In genomic region chr7:140137135-140138020, GRCm38 (mm10) we compare ENCODE assay signal across 8 mouse cellular contexts. TPM values are rescaled to one million over a fixed set of nuclear protein-coding genes. Genes with fewer than 3 reads are reported as not detected.
DNase-seq lines count a peak whose midpoint lies in the region; ATAC-seq lines count a peak whose summit lies in the region.

Mtg1 (plus strand) TSS chr7:140137564.

- WGBS in forebrain, embryonic 11.5 days, result 2% methylated on average over 39 of the region's 39 CpGs
- WGBS in heart, embryonic 16.5 days, result 2% methylated on average over 39 of the region's 39 CpGs
- whole genome bisulfite sequencing in liver, embryonic 15.5 days (ENCODE audit: insufficient replicate concordance), result 2% methylated on average over 39 of the region's 39 CpGs
- 2% methylated on average over 39 of the region's 39 CpGs for WGBS in neural tube, embryonic 12.5 days

- peak; percentile 98 for ATAC-seq in forebrain, embryonic 11.5 days (replicated peaks; ENCODE audit: low FRiP score)
- peak; percentile 97 for ATAC-seq in heart, embryonic 16.5 days (replicated peaks; ENCODE audit: extremely low read depth, insufficient read depth, low FRiP score)
- ATAC-seq in liver, embryonic 15.5 days (ENCODE audit: insufficient read depth), result peak; percentile 97
- peak; percentile 96 for ATAC-seq in neural tube, embryonic 12.5 days (ENCODE audit: low FRiP score, low read depth)

- 0 out of 2 replicates have a peak, but pooled peaks cover 2% of the 10 kb centered on the region for H3K4me1 ChIP-seq in forebrain, embryonic 11.5 days (replicated peaks; ENCODE audit: control insufficient read depth, insufficient read depth, low read length)
- H3K4me1 ChIP-seq in heart, embryonic 16.5 days (ENCODE audit: control insufficient read depth, insufficient read depth, low read length), result peaks cover 4% of the 10 kb centered on the region
- H3K4me1 ChIP-seq in liver, embryonic 15.5 days (replicated peaks), result peaks cover 14% of the 10 kb centered on the region
- H3K4me1 ChIP-seq in neural tube, embryonic 12.5 days, result peaks cover 5% of the 10 kb centered on the region; the same call in 1 of the 2 replicates

- H3K4me2 ChIP-seq in forebrain, embryonic 11.5 days (ENCODE audit: low read depth, low read length, severe bottlenecking), result peak within 1 kb of the TSS; percentile 85
- peak within 1 kb of the TSS; percentile 83 for H3K4me2 ChIP-seq in heart, embryonic 16.5 days (ENCODE audit: low read depth, low read length)
- H3K4me2 ChIP-seq in liver, embryonic 15.5 days, result peak within 1 kb of the TSS; percentile 79
- peak within 1 kb of the TSS; percentile 81 for H3K4me2 ChIP-seq in neural tube, embryonic 12.5 days (replicated peaks)

- H3K4me3 ChIP-seq in forebrain, embryonic 11.5 days (ENCODE audit: low read depth, low read length), result peak within 1 kb of the TSS; percentile 72
- H3K4me3 ChIP-seq in heart, embryonic 16.5 days (ENCODE audit: low read length), result peak within 1 kb of the TSS; percentile 81
- peak within 1 kb of the TSS; percentile 76 for H3K4me3 ChIP-seq in liver, embryonic 15.5 days (replicated peaks)
- peak within 1 kb of the TSS; percentile 74 for H3K4me3 ChIP-seq in neural tube, embryonic 12.5 days

- no peaks in the 10 kb centered on the region for H3K9me3 ChIP-seq in forebrain, embryonic 11.5 days (ENCODE audit: control insufficient read depth, low read length)
- H3K9me3 ChIP-seq in heart, embryonic 16.5 days (replicated peaks; ENCODE audit: control insufficient read depth, low read length), result no peaks in the 10 kb centered on the region
- no peaks in the 10 kb centered on the region for H3K9me3 ChIP-seq in liver, embryonic 15.5 days (replicated peaks)
- no peaks in the 10 kb centered on the region for H3K9me3 ChIP-seq in neural tube, embryonic 12.5 days

- peak within 1 kb of the TSS; percentile 46; the same call in 1 of the 2 replicates for H3K27ac ChIP-seq in forebrain, embryonic 11.5 days (ENCODE audit: low read depth, low read length)
- H3K27ac ChIP-seq in heart, embryonic 16.5 days (ENCODE audit: low read length), result peak within 1 kb of the TSS; percentile 83
- H3K27ac ChIP-seq in liver, embryonic 15.5 days (replicated peaks), result peak within 1 kb of the TSS; percentile 67
- H3K27ac ChIP-seq in neural tube, embryonic 12.5 days, result no peak within 1 kb of the TSS

- H3K9ac ChIP-seq in forebrain, embryonic 11.5 days (ENCODE audit: low read length), result peak within 1 kb of the TSS; percentile 96
- H3K9ac ChIP-seq in heart, embryonic 16.5 days (ENCODE audit: low read length), result peak within 1 kb of the TSS; percentile 88
- peak within 1 kb of the TSS; percentile 74 for H3K9ac ChIP-seq in liver, embryonic 15.5 days
- peak within 1 kb of the TSS; percentile 77 for H3K9ac ChIP-seq in neural tube, embryonic 12.5 days

- DNase-seq in CD8-positive naive resting alpha-beta T cell, adult 2 months (ENCODE audit: low read depth in 2 of 2, low spot score in 2 of 2), result peak; percentile 95 to 96
- DNase-seq in c-Kit-positive CD71-negative TER-119-negative erythroid progenitor cells, embryonic 14.5 days (ENCODE audit: low read depth), result peak; percentile 84
- peak; percentile 98 for DNase-seq in forebrain, embryonic 11.5 days (ENCODE audit: low spot score)
- DNase-seq in kidney, postnatal 36 days, result peak; percentile 95 to 97
- peak; percentile 90 for DNase-seq in telencephalon, adult 2 months (ENCODE audit: low read depth, low spot score)

- H3K27me3 ChIP-seq in forebrain, embryonic 11.5 days (ENCODE audit: control insufficient read depth, insufficient read depth, low read length), result no peaks in the 10 kb centered on the region
- H3K27me3 ChIP-seq in heart, embryonic 16.5 days (ENCODE audit: control insufficient read depth, insufficient read depth, low read length), result no peaks in the 10 kb centered on the region
- no peaks in the 10 kb centered on the region for H3K27me3 ChIP-seq in liver, embryonic 15.5 days
- H3K27me3 ChIP-seq in neural tube, embryonic 12.5 days (replicated peaks), result no peaks in the 10 kb centered on the region

- no peaks in the 10 kb centered on the region for H3K36me3 ChIP-seq in forebrain, embryonic 11.5 days (ENCODE audit: control insufficient read depth, insufficient read depth, low read length)
- H3K36me3 ChIP-seq in heart, embryonic 16.5 days (ENCODE audit: control insufficient read depth, insufficient read depth), result peaks cover 3% of the 10 kb centered on the region; the same call in 1 of the 2 replicates
- no peaks in the 10 kb centered on the region for H3K36me3 ChIP-seq in liver, embryonic 15.5 days (replicated peaks)
- H3K36me3 ChIP-seq in neural tube, embryonic 12.5 days, result no peaks in the 10 kb centered on the region

RNA-seq across cellular contexts. Expression of gene Mtg1, which starts in this region (rescaled TPM):
- 27.8 and 34.1 TPM in 2 replicates for polyA plus RNA-seq in forebrain, embryonic 11.5 days (2014; fragmentation: Nextera tagmentation; extraction: Ambion mirVana)
- polyA plus RNA-seq in heart, embryonic 16.5 days (2015; fragmentation: Nextera tagmentation; extraction: Ambion mirVana), result 34.1 and 36.8 TPM in 2 replicates
- 15.4 and 17.0 TPM in 2 replicates for polyA plus RNA-seq in liver, embryonic 15.5 days (2015; fragmentation: Nextera tagmentation; extraction: Ambion mirVana)
- polyA plus RNA-seq in neural tube, embryonic 12.5 days (2016; fragmentation: Nextera tagmentation; extraction: Ambion mirVana), result 24.2 and 26.0 TPM in 2 replicates
